Mouse (Mus musculus) neural tube, embryonic 15.5 days (tissue): ENCODE data around the gene Gm4744. TPM values are rescaled to one million over a fixed set of nuclear protein-coding genes. Genes with fewer than 3 reads are reported as not detected.
"Not testable (repeated sequence)": the region's sequence is repeated elsewhere in the genome, so short reads cannot be mapped to it uniquely, and the experiment has no call there.

Source experiments
- ATAC-seq: fragments of 200-750 bp; cut with Nextera tagmentation; 2 replicates; pipeline ENCODE4 v1.8.0; 2017; ENCODE audit warnings: mild to moderate bottlenecking, moderate TSS enrichment, moderate library complexity; ENCODE audit not compliant: low FRiP score
- H3K27ac ChIP-seq: fragments of 300-500 bp; sonication (generic); replicated peaks from 2 replicates; pipeline ENCODE4 v1.5.1; 2015; ENCODE audit warnings: mild to moderate bottlenecking, inconsistent platforms
- H3K27me3 ChIP-seq: fragments of 300-500 bp; sonication (generic); replicated peaks from 2 replicates; pipeline ENCODE4 v1.6.1; 2015; ENCODE audit warnings: inconsistent platforms
- H3K36me3 ChIP-seq: fragments of 300-500 bp; sonication (generic); 2 replicates; pipeline ENCODE4 v1.6.1; 2015; ENCODE audit warnings: inconsistent platforms
- H3K4me1 ChIP-seq: fragments of 300-500 bp; sonication (generic); 2 replicates; pipeline ENCODE4 v1.6.1; 2015; ENCODE audit warnings: inconsistent platforms
- H3K4me2 ChIP-seq: fragments of 300-500 bp; sonication (generic); 2 replicates; pipeline ENCODE4 v1.6.1; 2015; ENCODE audit warnings: inconsistent platforms, mild to moderate bottlenecking, moderate library complexity
- H3K4me3 ChIP-seq: fragments of 300-500 bp; sonication (generic); replicated peaks from 2 replicates; pipeline ENCODE4 v1.5.1; 2015; ENCODE audit warnings: mild to moderate bottlenecking, inconsistent platforms
- H3K9ac ChIP-seq: fragments of 300-500 bp; sonication (generic); replicated peaks from 2 replicates; pipeline ENCODE4 v1.6.1; 2015; ENCODE audit warnings: mild to moderate bottlenecking, inconsistent platforms
- H3K9me3 ChIP-seq: fragments of 300-500 bp; sonication (generic); replicated peaks from 2 replicates; pipeline ENCODE4 v1.6.1; 2016; ENCODE audit warnings: inconsistent platforms
- WGBS: fragments of 180-500 bp; shearing (Covaris S2); methylation state at CpG from one replicate; pipeline ENCODE4 v1.1.7; 2015; ENCODE audit warnings: mixed read lengths; 5-methylcytosine and 5-hydroxymethylcytosine counted together
- polyA plus RNA-seq: library from polyadenylated mRNA; unstranded; fragments of >200 nt; fragmentation: Nextera tagmentation; extraction: Ambion mirVana; gene quantifications from 2 replicates; pipeline ENCODE4 v1.2.1, GENCODE M21; 2015

Gm4744 gene
- not detected in 2 replicates for polyA plus RNA-seq

- Histone ChIP-seq H3K4me3 (no peak within 1 kb of the TSS), H3K4me2 (no peak within 1 kb of the TSS), H3K9ac (no peak within 1 kb of the TSS), H3K9me3 (no peaks in the 10 kb centered on the region), H3K36me3 (no peaks in the 10 kb centered on the region), H3K27ac (no peak within 1 kb of the TSS), H3K27me3 (no peaks in the 10 kb centered on the region), H3K4me1 (no peaks in the 10 kb centered on the region)
- ATAC-seq: no peak
Measured at GRCm38 (mm10) chr6:40951770-40952169, at the start of gene Gm4744. Gene Gm4744 (minus strand): TSS chr6:40951870.

DNA sequence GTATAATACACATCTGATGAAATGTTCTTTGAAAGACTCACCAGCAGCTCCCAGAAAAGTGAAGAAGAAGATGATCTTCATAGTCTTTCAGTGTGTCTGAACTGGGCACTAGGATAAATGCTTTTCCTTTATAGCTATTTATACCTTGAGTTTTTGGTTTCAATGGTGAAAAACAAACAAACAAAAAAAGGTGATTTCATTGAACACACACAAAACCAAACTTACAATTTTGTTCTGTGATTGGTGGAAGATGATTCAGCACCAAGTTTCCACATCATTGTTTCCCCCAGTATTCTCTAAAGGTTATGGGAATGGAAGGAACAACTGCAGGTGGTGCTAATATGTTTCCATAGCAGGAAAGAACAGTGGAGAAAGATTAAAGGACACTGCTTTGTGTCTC is 47.7 kb upstream of the Gm4744 start, which contains the start of gene Gm2663:
Gene Gm2663 (minus strand): TSS at position 101 of the 400 bp plus-strand sequence.
- H3K4me3 ChIP-seq, H3K27ac ChIP-seq, H3K9me3 ChIP-seq, H3K4me1 ChIP-seq, H3K9ac ChIP-seq, ATAC-seq, H3K4me2 ChIP-seq, H3K27me3 ChIP-seq, H3K36me3 ChIP-seq: not testable (repeated sequence)

DNA sequence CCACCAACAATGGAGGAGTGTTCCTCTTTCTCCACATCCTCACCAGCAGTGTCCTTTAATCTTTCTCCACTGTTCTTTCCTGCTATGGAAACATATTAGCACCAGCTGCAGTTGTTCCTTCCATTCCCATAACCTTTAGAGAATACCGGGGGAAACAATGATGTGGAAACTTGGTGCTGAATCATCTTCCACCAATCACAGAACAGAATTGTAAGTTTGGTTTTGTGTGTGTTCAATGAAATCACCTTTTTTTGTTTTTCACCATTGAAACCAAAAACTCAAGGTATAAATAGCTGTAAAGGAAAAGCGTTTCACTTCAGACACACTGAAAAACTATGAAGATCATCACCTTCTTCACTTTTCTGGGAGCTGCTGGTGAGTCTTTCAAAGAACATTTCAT is 12.8 kb upstream of the Gm4744 start, which contains the start of gene 1810009J06Rik:
Gene 1810009J06Rik (plus strand): TSS at position 301 of the 400 bp plus-strand sequence.
- H3K4me2 ChIP-seq, H3K27me3 ChIP-seq, ATAC-seq, H3K36me3 ChIP-seq, H3K27ac ChIP-seq, H3K4me1 ChIP-seq, H3K9me3 ChIP-seq, H3K9ac ChIP-seq, H3K4me3 ChIP-seq: not testable (repeated sequence)
- 91% methylated on average over 2 of the region's 2 CpGs for WGBS

- Histone ChIP-seq H3K27me3 (no peaks in the 10 kb centered on the region), H3K27ac (no peak overlapping the region), H3K9ac (no peak overlapping the region), H3K4me2 (no peak overlapping the region), H3K36me3 (no peaks in the 10 kb centered on the region), H3K4me1 (no peaks in the 10 kb centered on the region), H3K9me3 (no peaks in the 10 kb centered on the region), H3K4me3 (no peak overlapping the region)
- no peak for ATAC-seq
- WGBS: 74% methylated on average over 2 of the region's 2 CpGs
Measured at GRCm38 (mm10) chr6:40953716-40954115, 2.0 kb upstream of the Gm4744 start.

GRCm38 (mm10) chr6:40940457-40940856 is 11.2 kb downstream of the Gm4744 start, which contains the start of gene 1700074P13Rik:
Gene 1700074P13Rik (minus strand): TSS chr6:40940557.
- Histone ChIP-seq H3K36me3 (no peaks in the 10 kb centered on the region), H3K4me2 (no peak within 1 kb of the TSS), H3K4me3 (no peak within 1 kb of the TSS), H3K9me3 (no peaks in the 10 kb centered on the region), H3K27me3 (no peaks in the 10 kb centered on the region), H3K4me1 (no peaks in the 10 kb centered on the region), H3K9ac (no peak within 1 kb of the TSS), H3K27ac (no peak within 1 kb of the TSS)
- no peak for ATAC-seq
- 97% methylated on average over 10 of the region's 10 CpGs for WGBS

GRCm38 (mm10) chr6:40919954-40920353 is 31.7 kb downstream of the Gm4744 start:
- 85% methylated on average over 4 of the region's 4 CpGs for WGBS
- no peak overlapping the region for H3K27ac ChIP-seq

DNA sequence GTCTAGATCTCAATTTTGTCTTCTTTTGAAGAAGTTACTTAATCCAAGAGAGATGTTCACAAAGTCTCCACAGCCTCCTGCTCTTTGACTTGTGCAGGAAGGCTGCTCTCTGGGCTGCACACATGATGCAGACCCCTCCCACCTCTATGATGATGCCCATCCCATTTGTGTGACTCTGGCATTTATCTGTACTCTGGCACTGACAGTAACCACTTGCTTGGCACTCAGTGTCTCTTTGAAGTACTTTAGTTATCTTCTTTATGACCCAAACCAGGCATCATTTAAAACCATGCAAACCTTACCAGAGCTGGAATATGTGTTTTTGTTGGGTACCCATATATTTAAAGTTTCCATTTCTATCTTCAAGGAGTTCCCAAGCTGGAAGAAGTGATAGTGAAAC is 51.4 kb downstream of the Gm4744 start, which contains the start of gene Prss58:
Gene Prss58 (minus strand): TSS at position 101 of the 400 bp plus-strand sequence.
- Histone ChIP-seq H3K27ac (no peak within 1 kb of the TSS), H3K9me3 (no peaks in the 10 kb centered on the region), H3K36me3 (no peaks in the 10 kb centered on the region), H3K4me1 (no peaks in the 10 kb centered on the region), H3K4me2 (no peak within 1 kb of the TSS), H3K4me3 (no peak within 1 kb of the TSS), H3K27me3 (no peaks in the 10 kb centered on the region), H3K9ac (no peak within 1 kb of the TSS)
- no peak for ATAC-seq

More at GRCm38 (mm10) chr6:40919954-40920353, 31.7 kb downstream of the Gm4744 start:
- no peak overlapping the region for H3K4me2 ChIP-seq
- no peaks in the 10 kb centered on the region for H3K4me1 ChIP-seq
- no peak overlapping the region for H3K4me3 ChIP-seq
- no peak for ATAC-seq
- no peaks in the 10 kb centered on the region for H3K27me3 ChIP-seq
- no peak overlapping the region for H3K9ac ChIP-seq
- no peaks in the 10 kb centered on the region for H3K9me3 ChIP-seq
- no peaks in the 10 kb centered on the region for H3K36me3 ChIP-seq

Other genes starting within 250 kb of the Gm4744 start
- gene Moxd2, start 64.4 kb downstream of the Gm4744 start, polyA plus RNA-seq: not detected in 2 replicates
- gene Prss58, start 51.5 kb downstream of the Gm4744 start, polyA plus RNA-seq: not detected in 2 replicates
- not detected in 2 replicates for gene 1700074P13Rik, start 11.3 kb downstream of the Gm4744 start, polyA plus RNA-seq
- not detected in 2 replicates for gene 1810009J06Rik, start 12.9 kb upstream of the Gm4744 start, polyA plus RNA-seq
- gene Gm2663, start 47.6 kb upstream of the Gm4744 start, polyA plus RNA-seq: not detected in 2 replicates
- gene 2210010C04Rik, start 83.6 kb upstream of the Gm4744 start, polyA plus RNA-seq: not detected in 2 replicates